Mouse (Mus musculus) right cerebral cortex, postnatal 25 days (tissue): ENCODE measurements around the gene Tmem203.

ENCODE experiments used
- DNase-seq: peaks from one replicate; pipeline ENCODE4 v3.0.0; 2022

Tmem203 gene

DNA sequence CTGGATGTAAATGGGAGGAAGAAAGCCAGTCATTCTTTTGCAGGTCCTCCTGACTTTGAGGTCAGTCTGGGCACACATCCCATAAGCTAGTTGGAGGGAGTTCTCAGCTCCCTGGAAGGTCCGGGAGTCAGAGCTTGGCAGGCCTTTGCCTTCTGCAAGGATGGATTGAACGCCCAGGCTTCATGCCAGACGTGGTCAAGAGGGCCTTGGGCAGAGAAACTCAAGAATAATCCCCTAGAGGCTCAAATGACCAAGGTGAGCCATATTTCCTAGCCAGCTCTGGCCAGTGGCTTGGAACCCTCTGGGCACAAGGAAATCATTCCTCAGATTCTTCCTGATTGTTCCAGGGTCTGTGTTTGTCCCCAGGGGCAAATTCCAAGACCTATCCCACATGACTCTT, 9.6 kb downstream of the Tmem203 start:
- DNase-seq, result no peak

DNA sequence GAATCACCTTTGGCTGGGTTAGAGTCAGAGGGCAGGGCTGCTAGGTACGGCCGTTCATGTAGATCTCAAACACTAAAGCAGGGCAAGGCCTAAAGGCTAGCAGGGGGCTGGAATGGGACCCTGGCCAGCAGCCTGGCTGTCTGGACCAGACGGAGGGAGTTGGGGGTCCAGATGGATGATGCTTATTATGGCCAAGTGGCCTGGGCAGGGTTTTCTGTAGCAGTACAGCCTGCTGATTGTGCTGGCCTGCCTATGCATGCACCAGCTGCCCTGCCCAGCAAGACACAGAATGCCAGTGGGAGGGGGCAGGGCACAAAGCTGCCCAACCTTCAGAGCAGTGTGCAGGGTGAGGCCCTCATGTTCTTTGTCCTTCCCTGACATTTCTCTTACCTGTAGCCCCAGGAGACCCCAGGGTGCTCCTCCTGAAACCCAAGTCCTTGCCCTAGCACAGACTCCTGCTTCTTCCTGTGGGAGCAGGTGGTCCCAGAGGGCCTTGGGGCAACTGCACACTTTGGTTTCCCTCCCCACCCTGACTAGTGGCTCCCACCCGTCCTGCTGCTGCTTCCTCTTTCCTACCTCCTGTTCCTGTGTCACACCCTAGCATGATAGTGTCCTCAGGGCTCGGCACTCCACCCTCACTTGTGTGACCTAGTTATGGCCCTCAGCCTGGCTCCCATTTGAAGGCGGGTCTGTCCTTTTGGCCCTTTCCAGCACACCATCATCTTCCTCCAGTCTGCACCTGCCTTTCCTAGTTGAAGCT, 10.8 kb downstream of the Tmem203 start:
- no peak for DNase-seq

DNA sequence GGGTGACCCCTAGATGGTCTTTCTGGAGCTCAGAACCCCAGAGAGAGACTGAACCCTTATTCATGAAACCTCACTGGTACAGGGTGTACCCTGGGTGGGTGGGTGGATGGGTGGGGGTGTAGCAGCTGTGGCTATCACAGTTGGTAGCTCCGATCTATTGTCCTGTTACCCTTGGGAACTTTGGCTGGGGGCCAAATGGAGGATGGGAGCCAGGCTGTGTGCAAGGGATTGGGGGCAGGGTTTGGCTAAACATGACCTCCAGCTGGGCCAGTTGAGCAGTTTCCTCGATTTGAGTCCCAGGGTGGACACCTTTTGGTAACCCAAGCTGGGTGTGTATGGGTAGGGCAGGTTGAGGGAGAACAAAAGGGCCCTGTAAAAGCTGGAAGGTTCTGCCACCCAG, 11.5 kb downstream of the Tmem203 start:
- DNase-seq, result no peak

DNA sequence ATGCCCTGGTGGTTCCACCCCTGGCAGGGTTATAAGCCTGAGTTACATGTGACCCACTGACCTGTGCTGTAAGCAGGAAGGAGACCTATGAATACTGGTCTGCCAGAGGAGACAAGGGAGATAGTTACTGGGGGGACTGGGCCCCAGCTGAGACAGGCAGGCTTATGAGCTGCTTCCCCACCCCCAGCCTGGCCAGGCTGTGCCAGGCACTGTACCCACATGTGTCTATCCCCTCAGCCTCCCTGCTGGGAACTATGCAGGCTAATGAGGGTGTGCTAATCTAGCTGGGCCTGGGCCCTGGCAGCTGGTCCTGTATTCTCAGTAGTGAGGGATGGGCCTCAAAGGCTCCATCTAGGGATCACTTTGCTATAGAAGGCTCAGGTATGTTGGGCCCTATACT, 12.0 kb downstream of the Tmem203 start:
- no peak for DNase-seq

DNA sequence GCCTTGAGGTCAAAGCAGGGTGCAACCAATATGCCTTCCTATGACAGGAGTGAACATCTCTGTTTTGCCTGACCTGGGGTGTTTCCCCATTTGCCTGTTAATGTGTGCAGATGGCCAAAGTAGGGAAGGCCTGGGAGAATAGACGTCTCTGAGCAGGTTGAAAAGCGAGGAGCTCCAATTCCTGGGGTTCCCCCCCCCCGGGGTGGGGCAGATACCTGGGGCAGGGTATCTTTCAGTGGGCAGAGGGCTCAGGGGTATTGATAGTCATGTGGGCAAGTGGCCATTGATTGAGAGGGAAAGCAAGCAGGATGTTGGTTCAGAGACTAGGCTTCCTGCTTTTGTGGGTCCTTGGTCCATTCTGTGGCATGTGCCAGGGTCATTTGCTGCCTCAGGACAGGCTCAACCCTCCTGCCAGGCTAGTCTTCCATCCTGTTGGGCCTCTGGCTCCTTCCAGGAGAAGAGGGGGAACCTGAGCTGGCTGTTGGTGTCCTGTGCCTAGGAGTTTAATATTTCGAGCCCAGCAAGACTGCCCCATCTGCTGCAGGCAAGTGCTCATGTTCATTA, 12.6 kb downstream of the Tmem203 start:
- no peak for DNase-seq

DNA sequence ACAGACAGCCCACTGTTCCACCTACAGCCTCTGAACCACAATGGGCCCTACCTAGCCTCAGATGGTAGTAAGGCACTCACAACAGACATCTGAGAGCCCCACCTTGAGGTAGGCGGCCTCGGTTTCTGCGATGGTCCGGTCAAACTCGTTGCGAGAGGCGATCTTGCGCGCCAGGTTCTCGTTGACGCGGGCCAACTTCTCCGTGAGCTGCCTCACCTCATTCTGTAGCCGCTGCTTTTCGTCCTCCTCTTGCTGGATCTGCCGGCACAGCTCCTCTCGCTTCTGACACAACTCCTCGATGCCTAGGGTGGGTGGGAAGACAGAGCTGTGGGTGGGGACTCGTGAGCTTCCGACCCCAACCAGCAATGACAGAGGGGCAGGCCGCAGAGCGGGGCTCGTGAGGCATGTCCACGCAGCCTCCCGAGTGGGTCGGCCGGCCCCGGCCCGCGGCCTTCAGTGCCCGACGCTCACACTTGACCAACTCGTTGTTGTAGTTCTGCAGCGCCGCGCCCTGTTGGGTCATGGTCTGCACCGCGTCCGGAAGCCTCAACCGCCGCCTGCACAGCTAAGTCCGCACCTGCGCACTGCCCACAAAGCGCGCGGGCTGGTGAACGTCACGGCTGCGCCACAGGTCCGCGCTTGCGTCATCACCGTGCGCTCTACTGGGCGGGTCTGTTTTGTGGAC, 16.7 kb downstream of the Tmem203 start, which contains the start of the genes Ssna1 and Anapc2:
TSS of gene Ssna1 (minus strand) at position 612 of the 685 bp plus-strand sequence.
TSS of gene Anapc2 (plus strand) at position 652 of the 685 bp plus-strand sequence.
- peak; percentile 97 for DNase-seq

DNA sequence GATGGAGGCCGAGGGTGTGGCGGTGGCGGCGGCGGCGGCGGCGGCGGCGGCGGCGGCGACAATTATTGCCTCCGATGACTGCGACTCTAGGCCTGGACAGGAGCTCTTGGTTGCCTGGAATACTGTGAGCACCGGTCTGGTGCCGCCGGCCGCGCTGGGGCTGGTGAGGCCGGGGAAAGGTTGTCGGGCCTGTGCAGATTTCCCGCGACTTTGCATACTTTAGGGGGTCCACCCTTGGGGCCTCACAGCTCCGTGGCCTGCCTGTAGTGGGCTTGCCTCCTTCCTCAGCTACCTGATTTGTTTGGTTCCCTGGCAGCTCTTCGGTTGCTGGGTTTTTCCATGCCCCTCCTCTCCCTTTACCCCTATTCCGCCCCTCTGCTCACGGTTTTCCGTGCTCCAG, 17.3 kb downstream of the Tmem203 start:
- DNase-seq, result no peak

DNA sequence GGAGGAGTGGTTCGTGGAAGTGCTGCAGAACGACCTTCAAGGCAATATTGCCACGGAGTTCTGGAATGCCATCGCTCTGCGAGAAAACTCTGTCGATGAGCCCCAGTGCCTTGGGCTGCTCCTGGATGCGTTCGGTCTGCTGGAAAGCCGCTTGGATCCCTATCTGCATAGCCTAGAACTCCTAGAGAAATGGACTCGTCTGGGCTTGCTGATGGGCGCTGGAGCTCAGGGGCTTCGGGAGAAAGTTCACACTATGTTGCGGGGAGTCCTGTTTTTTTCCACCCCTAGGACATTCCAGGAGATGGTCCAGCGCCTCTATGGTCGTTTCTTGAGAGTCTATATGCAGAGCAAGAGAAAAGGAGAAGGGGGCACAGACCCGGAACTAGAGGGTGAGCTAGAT, 17.8 kb downstream of the Tmem203 start:
- DNase-seq, result no peak

DNA sequence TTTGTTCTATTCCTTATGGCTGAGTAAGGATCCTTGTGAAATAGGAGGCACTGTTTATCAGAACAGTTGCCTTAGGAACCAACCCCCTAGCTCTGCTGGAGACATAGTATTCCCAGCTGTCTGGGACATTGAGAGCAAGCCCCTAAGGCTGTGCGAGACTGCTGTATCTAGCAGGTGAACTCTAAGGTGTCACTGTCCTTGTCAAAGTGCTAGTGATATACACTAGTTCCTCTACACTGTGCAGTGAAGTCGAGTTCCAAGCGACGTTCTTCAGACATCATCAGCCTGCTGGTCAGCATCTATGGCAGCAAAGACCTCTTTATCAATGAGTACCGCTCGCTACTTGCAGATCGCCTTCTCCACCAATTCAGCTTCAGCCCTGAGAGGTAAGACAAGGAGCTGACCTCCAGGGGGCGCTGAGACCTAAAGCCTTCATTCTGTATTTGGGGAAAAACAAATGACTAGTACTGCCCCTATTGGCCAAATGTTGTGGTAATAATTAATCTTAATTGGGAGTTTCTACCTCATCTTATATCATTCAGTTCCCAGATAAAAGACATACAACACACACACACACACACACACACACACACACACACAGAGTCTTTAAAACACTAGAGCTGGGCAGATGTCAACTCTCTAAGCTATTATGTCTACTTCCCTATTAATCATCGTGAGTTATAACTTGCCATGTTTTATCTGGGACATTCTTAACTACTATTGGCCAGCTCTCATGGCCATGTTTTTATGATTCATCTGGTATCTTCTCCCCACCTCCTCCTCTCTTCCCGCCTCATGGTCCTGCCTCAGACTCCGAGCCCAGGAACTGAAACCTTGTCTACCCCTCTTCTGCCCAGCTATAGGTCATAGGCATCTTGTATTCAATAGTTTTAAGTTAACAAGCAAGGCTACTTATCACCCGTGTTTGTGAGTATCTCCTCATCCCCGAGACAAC, 24.0 kb downstream of the Tmem203 start:
- DNase-seq, result no peak

DNA sequence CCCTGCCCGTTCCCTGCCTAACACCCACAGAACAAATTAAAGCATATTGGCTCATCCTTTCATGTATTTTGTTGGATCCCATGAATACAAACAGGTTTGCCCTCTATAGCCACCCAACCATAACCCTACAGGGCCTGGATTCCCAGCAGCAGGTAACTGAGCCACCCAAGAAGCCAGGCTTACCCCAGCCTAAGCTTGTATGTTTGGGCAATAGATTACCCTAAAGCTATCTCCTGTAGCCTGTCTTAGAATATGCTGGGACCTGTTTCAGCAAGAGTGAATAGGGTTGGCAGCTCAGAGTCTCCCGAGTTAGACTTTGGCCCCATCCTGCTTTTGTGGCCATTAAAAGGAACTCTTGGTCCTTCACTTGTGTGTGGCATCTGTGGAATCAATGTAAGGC, 30.3 kb downstream of the Tmem203 start:
- DNase-seq, result no peak

DNA sequence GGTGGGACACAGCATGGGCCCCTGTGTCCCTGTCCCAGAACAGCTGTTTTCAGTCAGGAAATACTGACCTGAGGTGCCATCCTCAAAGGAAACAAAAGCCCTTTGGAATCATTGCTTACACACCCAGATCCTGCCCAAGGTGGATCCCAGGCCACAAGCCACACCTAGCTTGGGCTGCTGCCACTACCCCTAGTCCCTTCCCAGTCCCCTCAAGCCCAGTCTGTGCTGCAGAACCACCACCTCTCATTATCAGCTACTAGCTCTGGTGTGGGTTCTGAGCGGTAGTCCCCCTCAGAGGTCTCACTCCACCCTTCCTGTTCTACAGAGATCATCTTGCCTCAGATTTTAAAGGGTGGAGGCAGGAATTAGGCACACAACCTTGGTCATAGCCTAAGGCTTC, 31.1 kb downstream of the Tmem203 start:
- peak; percentile 11 for DNase-seq

DNA sequence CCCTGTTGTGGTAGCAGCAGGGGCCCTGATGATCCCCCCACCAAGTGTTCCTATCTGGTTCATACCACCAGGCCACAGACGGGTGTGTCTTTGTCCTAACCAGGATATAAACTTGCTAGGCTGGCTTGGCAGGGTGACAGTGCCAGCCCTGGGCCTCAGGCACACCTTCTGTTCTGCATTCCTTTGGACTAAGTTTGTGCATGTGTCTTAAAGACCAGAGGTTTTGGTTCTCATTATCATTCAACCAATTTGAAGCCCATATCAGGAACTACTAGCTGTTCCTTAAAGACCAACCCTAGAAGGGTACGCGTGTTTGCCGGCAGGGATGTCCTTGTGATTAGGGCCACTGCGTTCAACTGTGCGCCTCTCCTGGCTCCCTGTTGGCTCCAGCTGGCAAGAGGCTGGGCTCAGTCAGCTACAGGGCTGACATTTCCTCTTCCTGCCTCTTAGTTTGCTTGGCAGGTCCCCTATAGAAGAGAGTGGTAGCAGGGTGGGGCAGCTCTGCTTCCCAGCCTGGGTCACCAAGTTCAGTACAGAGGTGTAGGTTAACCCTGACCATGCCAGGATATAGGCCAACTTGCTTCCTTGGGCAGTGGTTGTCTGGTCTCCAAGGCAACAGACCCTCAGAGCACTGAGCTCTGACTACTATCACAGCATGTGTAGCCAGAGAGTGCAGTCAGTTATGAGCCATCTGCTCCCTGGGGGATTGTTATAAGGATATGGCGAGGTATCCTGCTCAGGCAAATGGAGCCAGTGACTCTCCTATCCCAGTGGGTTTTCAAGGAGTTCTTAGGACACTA, 31.8 kb downstream of the Tmem203 start:
- peak; percentile 15 for DNase-seq

DNA sequence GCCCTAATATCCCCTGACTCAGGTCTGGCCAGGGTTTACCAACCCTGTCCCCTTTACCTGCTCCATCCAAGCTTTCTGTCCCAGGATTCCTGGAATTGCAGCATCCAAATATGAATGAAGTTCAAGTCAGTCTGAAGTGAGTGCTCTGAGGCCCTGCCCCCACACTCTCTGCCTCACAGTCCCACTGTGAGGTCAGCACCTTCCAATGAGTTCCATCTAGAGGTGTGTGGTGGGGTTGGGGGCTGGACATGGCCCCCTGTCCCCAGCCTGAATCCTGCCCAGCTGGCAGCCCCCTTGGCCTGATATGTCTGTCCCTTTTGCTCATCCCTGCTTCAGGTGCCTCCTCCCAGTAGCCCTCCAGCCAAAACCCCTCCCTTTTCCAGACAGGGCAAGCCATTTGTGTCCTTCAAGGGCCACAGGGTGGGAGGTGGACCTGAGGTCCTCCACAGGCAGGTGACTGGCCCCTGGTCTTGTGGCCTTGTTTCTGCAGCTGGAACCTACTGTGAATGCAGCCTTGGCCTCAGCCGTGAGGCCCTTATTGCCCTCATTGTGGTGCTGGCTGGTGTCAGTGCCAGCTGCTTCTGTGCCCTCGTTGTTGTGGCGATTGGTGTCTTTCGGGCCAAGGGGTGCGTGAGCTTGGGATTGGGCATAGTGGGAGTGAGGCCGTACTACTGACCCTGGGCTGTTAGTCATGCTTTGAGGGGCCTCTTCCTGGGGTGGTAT, 32.8 kb downstream of the Tmem203 start, which contains the start of gene Tmem210:
TSS of gene Tmem210 (plus strand) at position 219 of the 723 bp plus-strand sequence.
- peak; percentile 19 for DNase-seq

DNA sequence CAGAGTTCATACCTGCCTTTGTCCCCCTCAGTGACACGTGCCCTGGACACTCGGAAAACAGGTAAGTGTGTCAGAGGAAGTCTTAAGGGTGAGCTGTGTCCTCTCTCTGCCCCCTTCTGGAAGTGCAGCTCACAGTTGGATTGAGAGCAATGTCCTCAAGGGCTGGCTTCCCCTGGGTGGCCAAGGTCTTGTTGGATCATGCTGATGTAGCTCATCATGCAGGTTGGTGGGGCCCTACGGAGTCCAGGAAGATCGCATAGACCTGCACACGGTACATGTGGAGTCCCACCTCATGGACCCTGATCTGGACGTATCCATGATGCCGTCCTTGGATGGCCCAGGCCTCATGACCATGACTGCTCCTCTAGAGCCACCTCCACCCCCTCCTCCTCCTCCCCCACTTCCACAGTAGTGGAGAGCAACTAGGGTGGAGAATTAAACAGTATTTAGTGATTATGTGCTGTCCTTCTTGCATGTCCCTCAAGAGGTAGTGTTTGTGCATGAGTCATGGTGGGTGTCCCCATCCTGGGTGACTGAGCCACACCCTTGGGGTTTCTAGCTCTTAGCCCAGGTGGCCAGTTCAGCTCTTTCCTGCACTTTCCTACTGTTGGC, 33.6 kb downstream of the Tmem203 start:
- DNase-seq, result no peak

DNA sequence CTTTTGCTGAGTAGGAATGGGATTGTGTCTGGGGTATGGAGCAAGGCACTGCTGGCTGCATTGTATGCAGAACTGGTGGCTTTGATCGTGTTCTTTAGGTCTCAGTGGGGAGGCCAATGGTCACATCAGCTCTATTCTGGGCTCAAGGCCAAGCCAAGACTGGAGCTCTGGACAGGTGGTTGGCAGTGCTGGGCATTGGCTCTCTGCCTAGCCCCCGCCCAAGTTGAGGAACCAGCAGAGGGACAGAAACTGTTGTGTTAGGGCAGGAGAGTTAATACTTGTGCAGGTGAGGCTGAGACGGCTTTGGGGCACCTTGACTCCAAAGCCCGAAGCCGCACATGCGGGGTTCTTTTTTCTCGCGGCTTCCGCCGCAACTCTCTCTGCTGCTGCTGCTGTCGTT, 34.4 kb downstream of the Tmem203 start, which contains the start of gene Lrrc26:
TSS of gene Lrrc26 (plus strand) at position 265 of the 400 bp plus-strand sequence.
- peak; percentile 14 for DNase-seq

DNA sequence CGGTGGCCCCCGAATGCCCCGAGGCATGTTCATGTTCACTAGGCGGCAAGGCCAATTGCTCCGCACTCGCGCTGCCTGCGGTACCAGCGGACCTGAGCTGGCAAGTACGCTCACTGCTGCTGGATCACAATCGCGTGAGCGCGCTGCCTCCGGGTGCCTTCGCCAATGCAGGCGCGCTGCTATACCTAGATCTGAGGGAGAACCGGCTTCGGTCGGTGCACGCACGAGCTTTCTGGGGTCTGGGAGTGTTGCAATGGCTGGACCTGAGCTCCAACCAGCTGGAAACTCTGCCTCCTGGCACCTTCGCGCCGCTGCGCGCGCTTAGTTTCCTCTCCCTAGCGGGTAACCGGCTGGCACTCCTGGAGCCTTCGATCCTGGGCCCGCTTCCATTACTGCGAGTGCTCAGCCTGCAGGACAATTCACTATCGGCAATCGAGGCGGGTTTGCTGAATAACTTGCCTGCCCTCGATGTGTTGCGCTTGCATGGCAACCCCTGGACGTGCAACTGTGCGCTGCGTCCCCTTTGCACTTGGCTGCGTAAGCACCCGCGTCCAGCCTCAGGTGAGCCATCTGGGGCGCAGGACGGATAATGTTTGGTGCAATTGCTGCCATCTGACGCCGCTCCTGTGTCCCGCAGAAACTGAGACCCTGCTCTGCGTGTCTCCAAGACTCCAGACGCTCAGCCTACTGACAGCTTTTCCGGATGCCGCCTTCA, 35.0 kb downstream of the Tmem203 start:
- peak; percentile 79 for DNase-seq

DNA sequence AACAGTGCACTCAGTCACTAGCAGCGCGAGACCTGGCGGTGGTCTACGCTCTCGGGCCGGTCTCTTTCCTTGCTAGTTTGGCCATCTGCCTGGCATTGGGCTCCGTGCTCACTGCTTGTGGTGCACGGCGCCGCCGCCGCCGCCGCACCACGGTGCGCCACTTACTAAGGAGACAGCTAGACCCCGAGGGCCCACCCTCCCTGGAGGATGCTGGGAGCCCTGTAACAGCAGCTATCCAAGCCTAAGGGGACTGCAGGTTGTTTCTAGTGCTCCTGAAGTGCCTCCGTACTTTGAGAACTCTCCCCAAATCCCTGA, 35.5 kb downstream of the Tmem203 start:
- peak; percentile 59 for DNase-seq

DNA sequence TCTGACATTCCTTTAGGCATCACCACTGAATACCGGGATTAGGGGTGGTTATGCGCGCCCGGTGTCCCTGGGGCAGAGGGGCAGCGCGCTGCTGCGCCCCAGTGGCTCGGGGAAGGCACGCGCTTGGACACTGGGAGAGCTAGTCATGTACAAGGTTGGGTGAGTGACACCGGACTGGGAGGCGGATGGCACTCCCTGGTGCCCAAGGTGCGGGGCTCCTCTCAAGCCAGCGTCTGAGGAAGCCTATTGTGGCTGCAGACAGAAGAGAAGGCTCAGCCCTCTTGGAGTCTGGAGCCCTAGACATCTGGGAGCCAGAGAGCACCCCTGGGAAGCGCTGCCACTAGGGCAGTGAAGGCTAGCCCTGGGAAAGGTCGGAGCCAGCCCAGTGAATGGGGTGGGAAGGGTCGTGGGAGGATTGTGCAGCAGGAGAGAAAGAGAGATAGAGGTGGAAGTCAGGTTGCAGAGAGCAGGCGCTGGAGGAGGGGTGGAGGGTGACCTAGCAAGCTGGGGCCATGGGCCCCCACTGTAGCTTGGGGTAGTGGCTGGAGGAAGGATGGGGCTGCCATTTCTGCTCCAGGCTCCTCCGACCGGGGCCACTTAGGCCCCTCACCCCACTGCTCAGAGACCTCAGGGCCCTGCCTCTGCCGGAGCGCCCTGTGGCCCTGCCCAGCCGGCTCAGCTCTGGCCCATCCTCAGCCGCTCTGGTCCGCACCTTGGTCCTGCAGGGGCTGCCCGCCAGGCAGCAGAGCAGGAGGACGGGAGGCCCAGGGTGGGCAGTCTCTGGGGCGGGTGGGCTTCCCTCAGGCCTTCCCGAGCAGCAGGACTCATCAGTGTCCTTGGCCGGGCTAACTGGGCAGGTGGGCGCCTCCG, 36.2 kb downstream of the Tmem203 start:
- no peak for DNase-seq

DNA sequence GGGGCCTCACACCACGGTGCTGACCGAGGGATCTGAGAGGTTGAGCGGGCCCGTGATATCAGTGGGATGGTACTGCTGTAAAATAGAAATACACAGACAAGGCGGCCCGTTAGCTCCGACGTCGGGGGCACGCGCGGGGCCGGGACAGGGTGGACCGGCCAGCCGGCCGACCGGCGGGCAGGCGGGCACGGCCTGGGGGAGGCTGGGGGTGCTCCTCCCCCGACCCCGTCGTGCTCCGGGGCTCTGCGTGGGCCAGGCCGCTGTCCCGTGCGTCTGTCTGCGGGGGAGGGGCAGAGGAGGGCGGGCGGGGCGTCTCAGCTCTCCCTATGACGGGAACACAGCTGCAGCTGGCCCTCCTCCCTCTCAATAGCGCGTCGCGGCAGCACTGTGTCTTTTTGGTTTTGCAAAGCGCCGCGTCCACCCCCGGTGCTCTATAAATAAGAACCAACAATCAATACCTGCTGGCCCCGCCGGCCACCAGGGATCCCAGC, 36.9 kb downstream of the Tmem203 start:
- peak; percentile 57 for DNase-seq
